Mouse (Mus musculus) stomach, postnatal 0 days (tissue): ENCODE measurements around the gene Cers2. TPM values are rescaled to one million over a fixed set of nuclear protein-coding genes. Genes with fewer than 3 reads are reported as not detected.
A peak's percentile ranks its signal among the peaks of the same experiment; 100 is the strongest.

Experiments used
- ATAC-seq: fragments of 200-750 bp; cut with Nextera tagmentation; 2 replicates; pipeline ENCODE4 v1.8.0; 2017; ENCODE audit not compliant: low FRiP score, low TSS enrichment
- DNase-seq: peaks from one replicate; pipeline ENCODE4 v3.0.0-alpha.2; 2016; ENCODE audit warnings: low spot score
- H3K27ac ChIP-seq: fragments of 300-500 bp; sonication (generic); replicated peaks from 2 replicates; pipeline ENCODE4 v1.5.1; 2014; ENCODE audit warnings: mild to moderate bottlenecking, control low read depth
- H3K27me3 ChIP-seq: fragments of 300-500 bp; sonication (generic); 2 replicates; pipeline ENCODE4 v1.6.1; 2014; ENCODE audit warnings: low read length; ENCODE audit not compliant: control insufficient read depth, insufficient read depth
- H3K36me3 ChIP-seq: fragments of 300-500 bp; sonication (generic); 2 replicates; pipeline ENCODE4 v1.6.1; 2014; ENCODE audit warnings: low read length, mixed read lengths; ENCODE audit not compliant: control insufficient read depth, insufficient read depth
- H3K4me1 ChIP-seq: fragments of 300-500 bp; sonication (generic); replicated peaks from 2 replicates; pipeline ENCODE4 v1.6.1; 2014; ENCODE audit warnings: antibody characterized with exemption; ENCODE audit not compliant: control insufficient read depth, insufficient read depth
- H3K4me2 ChIP-seq: fragments of 300-500 bp; sonication (generic); replicated peaks from 2 replicates; pipeline ENCODE4 v1.6.1; 2014; ENCODE audit warnings: low read depth, mild to moderate bottlenecking, control low read depth, moderate library complexity
- H3K4me3 ChIP-seq: fragments of 300-500 bp; sonication (generic); 2 replicates; pipeline ENCODE4 v1.5.1; 2014; ENCODE audit warnings: low read depth, low read length, control low read depth
- H3K9ac ChIP-seq: fragments of 300-500 bp; sonication (generic); 2 replicates; pipeline ENCODE4 v1.6.1; 2014; ENCODE audit warnings: mild to moderate bottlenecking, low read length, control low read depth, mixed read lengths
- H3K9me3 ChIP-seq: fragments of 300-500 bp; sonication (generic); 2 replicates; pipeline ENCODE4 v1.6.1; 2016; ENCODE audit warnings: low read length; ENCODE audit not compliant: control insufficient read depth
- CTCF ChIP-seq: IDR thresholded peaks from 2 replicates; pipeline ENCODE4 v1.5.1; 2016; ENCODE audit warnings: antibody characterized with exemption, low read depth, mild to moderate bottlenecking, moderate library complexity
- EP300 ChIP-seq: optimal IDR thresholded peaks from 2 replicates; pipeline ENCODE3; 2016; ENCODE audit warnings: antibody characterized with exemption
- WGBS: fragments of 180-500 bp; shearing (Covaris S2); extraction: QIAGEN DNeasy Blood & Tissue Kit; methylation state at CpG from one replicate; pipeline ENCODE4 v1.1.7; 2014; 5-methylcytosine and 5-hydroxymethylcytosine counted together
- polyA plus RNA-seq: library from polyadenylated mRNA; unstranded; fragments of >200 nt; fragmentation: Nextera tagmentation; extraction: Ambion mirVana; gene quantifications from 2 replicates; pipeline ENCODE4 v1.2.1, GENCODE M21; 2015

Gene Cers2
- polyA plus RNA-seq, 1 experiment from 2014 or later, result 75.0 TPM

GRCm38 (mm10) chr3:95284501-95285281 is 29.9 kb upstream of the Cers2 start:
- no peak for TF ChIP-seq EP300
- TF ChIP-seq CTCF, result no peak
- H3K9ac ChIP-seq, result no peak overlapping the region
- H3K27me3 ChIP-seq, result no peaks in the 10 kb centered on the region
- peak overlapping the region; percentile 80 for H3K4me2 ChIP-seq
- ATAC-seq (no peak), DNase-seq (no peak)
- H3K4me1 ChIP-seq, result no peaks in the 10 kb centered on the region
- WGBS, result 72% methylated on average over 12 of the region's 12 CpGs
- peak overlapping the region; percentile 73 for H3K4me3 ChIP-seq
- H3K36me3 ChIP-seq, result peaks cover 7% of the 10 kb centered on the region
- peak overlapping the region; percentile 0; the same call in 1 of the 2 replicates for H3K27ac ChIP-seq
- no peaks in the 10 kb centered on the region for H3K9me3 ChIP-seq

- DNase-seq (no peak), ATAC-seq (no peak)
- 90% methylated on average over 5 of the region's 5 CpGs for WGBS
- no peak for TF ChIP-seq CTCF
- TF ChIP-seq EP300, result no peak
- Histone ChIP-seq H3K36me3 (peaks cover 7% of the 10 kb centered on the region), H3K27ac (0 out of 2 replicates have a peak overlapping the region, but pooled peaks have one; percentile 58), H3K4me1 (no peaks in the 10 kb centered on the region), H3K27me3 (no peaks in the 10 kb centered on the region), H3K4me2 (peak overlapping the region; percentile 80), H3K9ac (no peak overlapping the region), H3K4me3 (no peak overlapping the region), H3K9me3 (no peaks in the 10 kb centered on the region)
These were observed 29.2 kb upstream of the Cers2 start for GRCm38 (mm10) chr3:95285390-95285789.

GRCm38 (mm10) chr3:95286011-95286410 is 28.6 kb upstream of the Cers2 start:
- Histone ChIP-seq H3K9me3 (no peaks in the 10 kb centered on the region), H3K36me3 (peaks cover 7% of the 10 kb centered on the region), H3K9ac (no peak overlapping the region), H3K4me2 (no peak overlapping the region; the same call in 1 of the 2 replicates), H3K4me3 (no peak overlapping the region), H3K4me1 (no peaks in the 10 kb centered on the region), H3K27me3 (no peaks in the 10 kb centered on the region), H3K27ac (peak overlapping the region; percentile 49; the same call in 1 of the 2 replicates)
- ATAC-seq, result no peak
- 57% methylated on average over 5 of the region's 5 CpGs for WGBS
- TF ChIP-seq EP300, result no peak
- no peak for TF ChIP-seq CTCF
- DNase-seq, result no peak

- H3K36me3 ChIP-seq, result peaks cover 7% of the 10 kb centered on the region
- no peaks in the 10 kb centered on the region for H3K9me3 ChIP-seq
- 0 out of 2 replicates have a peak overlapping the region, but pooled peaks have one; percentile 49 for H3K27ac ChIP-seq
- DNase-seq, result no peak
- ATAC-seq, result no peak
- TF ChIP-seq CTCF (no peak), EP300 (no peak)
- no peak overlapping the region for H3K9ac ChIP-seq
- no peaks in the 10 kb centered on the region for H3K4me1 ChIP-seq
- H3K4me2 ChIP-seq, result no peak overlapping the region
- no peaks in the 10 kb centered on the region for H3K27me3 ChIP-seq
- WGBS, result 75% methylated on average over 7 of the region's 7 CpGs
- H3K4me3 ChIP-seq, result no peak overlapping the region
These were observed 28.1 kb upstream of the Cers2 start for GRCm38 (mm10) chr3:95286510-95286909.

GRCm38 (mm10) chr3:95287541-95287940 is 27.1 kb upstream of the Cers2 start:
- Histone ChIP-seq H3K9ac (no peak overlapping the region), H3K9me3 (no peaks in the 10 kb centered on the region), H3K27me3 (no peaks in the 10 kb centered on the region), H3K4me3 (no peak overlapping the region), H3K4me1 (no peaks in the 10 kb centered on the region), H3K27ac (no peak overlapping the region), H3K4me2 (no peak overlapping the region), H3K36me3 (peaks cover 8% of the 10 kb centered on the region)
- 87% methylated on average over 3 of the region's 3 CpGs for WGBS
- no peak for DNase-seq
- no peak for ATAC-seq
- TF ChIP-seq EP300 (no peak), CTCF (no peak)

GRCm38 (mm10) chr3:95289419-95289818 is 25.2 kb upstream of the Cers2 start:
- Histone ChIP-seq H3K9ac (no peak overlapping the region), H3K27me3 (no peaks in the 10 kb centered on the region), H3K4me2 (no peak overlapping the region), H3K27ac (no peak overlapping the region), H3K9me3 (no peaks in the 10 kb centered on the region), H3K4me1 (no peaks in the 10 kb centered on the region), H3K36me3 (peaks cover 15% of the 10 kb centered on the region), H3K4me3 (no peak overlapping the region)
- no peak for TF ChIP-seq CTCF
- TF ChIP-seq EP300, result no peak
- DNase-seq (no peak), ATAC-seq (no peak)
- WGBS, result 87% methylated on average over 4 of the region's 4 CpGs
